Mouse (Mus musculus) small intestine, adult 2 months (tissue): ENCODE results near the gene Lypd6.

Experiments
- CTCF ChIP-seq: fragments of 200-500 bp; IDR thresholded peaks from 2 replicates; pipeline ENCODE4 v1.5.1; 2012; ENCODE audit warnings: low read depth, mild to moderate bottlenecking, control low read depth, inconsistent platforms, low read length, moderate library complexity, mixed read lengths; ENCODE audit not compliant: insufficient replicate concordance, insufficient read length; ENCODE audit errors: extremely low read depth
- POLR2A ChIP-seq: fragments of 200-500 bp; IDR thresholded peaks from 2 replicates; pipeline ENCODE4 v1.6.1; 2012; ENCODE audit warnings: low read depth, mild to moderate bottlenecking, control low read depth, inconsistent platforms, low read length, moderate library complexity

- TF ChIP-seq CTCF (no peak), POLR2A (no peak)
Measured at GRCm38 (mm10) chr2:50066968-50067315, 713 bp downstream of the Lypd6 start.
